Mouse (Mus musculus) CH12.LX (cell line): ENCODE data around the gene Gm20604. TPM values are rescaled to one million over a fixed set of nuclear protein-coding genes. Genes with fewer than 3 reads are reported as not detected.

Experiments used
- DNase-seq: peaks from one replicate; pipeline ENCODE4 v3.0.0-alpha.2; 2013; ENCODE audit errors: extremely low read depth
- H3K27ac ChIP-seq: 2 replicates; pipeline ENCODE4 v1.5.1; 2012; ENCODE audit warnings: low read depth, mild to moderate bottlenecking, control low read depth, moderate library complexity; ENCODE audit not compliant: insufficient read depth
- H3K27me3 ChIP-seq: replicated peaks from 2 replicates; pipeline ENCODE3; 2012; ENCODE audit warnings: inconsistent platforms
- H3K36me3 ChIP-seq, 2 experiments: replicated peaks in 1 of 2; 2 replicates each; pipeline versions ENCODE3 to v1.6.1; 2012; ENCODE audit warnings: inconsistent platforms in 1 of 2, low read length in 1 of 2, mild to moderate bottlenecking in 1 of 2, mixed read lengths in 1 of 2, moderate library complexity in 1 of 2; ENCODE audit not compliant: control insufficient read depth in 1 of 2, insufficient read depth in 1 of 2
- H3K4me1 ChIP-seq, 2 experiments: 2 replicates each; pipeline ENCODE4 v1.6.1; 2012; ENCODE audit warnings: inconsistent platforms in 1 of 2, moderate library complexity in 1 of 2; ENCODE audit not compliant: insufficient read depth in 2 of 2, control insufficient read depth in 1 of 2
- H3K4me2 ChIP-seq: 2 replicates; pipeline ENCODE4 v1.6.1; 2012; ENCODE audit warnings: low read depth, mild to moderate bottlenecking, control low read depth; ENCODE audit not compliant: poor library complexity, insufficient read depth, severe bottlenecking
- H3K4me3 ChIP-seq, 3 experiments: fragments of 150-350 bp in 1 of 3; sonication (generic) in 1 of 3; replicated peaks in 1 of 3; 2 replicates each; pipeline versions ENCODE3 to v1.5.1; 2011 to 2012; ENCODE audit warnings: low read depth in 2 of 3, low read length in 2 of 3, mild to moderate bottlenecking in 2 of 3, moderate library complexity in 2 of 3, control low read depth in 1 of 3, improper control_type of control experiment in 1 of 3, inconsistent platforms in 1 of 3, mixed read lengths in 1 of 3; ENCODE audit not compliant: poor library complexity in 1 of 3
- H3K79me2 ChIP-seq: replicated peaks from 2 replicates; pipeline ENCODE4 v1.6.1; 2012; ENCODE audit warnings: mild to moderate bottlenecking, moderate library complexity; ENCODE audit not compliant: control insufficient read depth, poor library complexity, insufficient read depth, severe bottlenecking; ENCODE audit errors: extremely low read depth
- H3K9ac ChIP-seq: 2 replicates; pipeline ENCODE4 v1.6.1; 2012; ENCODE audit warnings: low read depth, mild to moderate bottlenecking, control low read depth, moderate library complexity; ENCODE audit not compliant: insufficient read depth
- H3K9me3 ChIP-seq: replicated peaks from 2 replicates; pipeline ENCODE3; 2012; ENCODE audit warnings: low read length, inconsistent platforms, mixed read lengths
- CHD1 ChIP-seq: IDR thresholded peaks from 2 replicates; pipeline ENCODE4 v1.6.1; 2012; ENCODE audit warnings: low read depth, low read length, improper control_type of control experiment, inconsistent platforms
- CHD2 ChIP-seq: IDR thresholded peaks from 2 replicates; pipeline ENCODE4 v1.6.1; 2011; ENCODE audit warnings: low read length, improper control_type of control experiment
- E2F4 ChIP-seq: IDR thresholded peaks from 2 replicates; pipeline ENCODE4 v1.6.1; 2011; ENCODE audit warnings: low read depth, low read length, improper control_type of control experiment; ENCODE audit not compliant: insufficient replicate concordance
- ELF1 ChIP-seq: IDR thresholded peaks from 2 replicates; pipeline ENCODE4 v1.6.1; 2014; ENCODE audit warnings: low read depth, mild to moderate bottlenecking, inconsistent platforms, low read length, improper control_type of control experiment
- EP300 ChIP-seq: IDR thresholded peaks from 2 replicates; pipeline ENCODE4 v1.6.1; 2011; ENCODE audit warnings: low read length, improper control_type of control experiment
- ETS1 ChIP-seq: conservative IDR thresholded peaks from 2 replicates; pipeline ENCODE4 v1.6.1; 2012; ENCODE audit warnings: low read depth, mild to moderate bottlenecking, inconsistent platforms, low read length, improper control_type of control experiment, moderate library complexity
- GABPA ChIP-seq: IDR thresholded peaks from 2 replicates; pipeline ENCODE4 v1.6.1; 2012; ENCODE audit warnings: low read depth, low read length, improper control_type of control experiment, inconsistent platforms; ENCODE audit not compliant: insufficient replicate concordance
- HCFC1 ChIP-seq: IDR thresholded peaks from 2 replicates; pipeline ENCODE4 v1.6.1; 2012; ENCODE audit warnings: low read depth, mild to moderate bottlenecking, inconsistent platforms, low read length, improper control_type of control experiment
- IRF4 ChIP-seq: IDR thresholded peaks from 2 replicates; pipeline ENCODE4 v1.6.1; 2014; ENCODE audit warnings: low read depth, mild to moderate bottlenecking, inconsistent platforms, low read length, improper control_type of control experiment
- JUN ChIP-seq: IDR thresholded peaks from 2 replicates; pipeline ENCODE4 v1.6.1; 2011; ENCODE audit warnings: low read depth, mild to moderate bottlenecking, low read length, improper control_type of control experiment, moderate library complexity; ENCODE audit not compliant: insufficient read depth
- JUND ChIP-seq: conservative IDR thresholded peaks from 2 replicates; pipeline ENCODE4 v1.6.1; 2011; ENCODE audit warnings: low read depth, low read length, improper control_type of control experiment
- KAT2A ChIP-seq: IDR thresholded peaks from 2 replicates; pipeline ENCODE4 v1.6.1; 2012; ENCODE audit warnings: low read length, improper control_type of control experiment, inconsistent platforms; ENCODE audit not compliant: insufficient replicate concordance
- MAFK ChIP-seq: IDR thresholded peaks from 2 replicates; pipeline ENCODE4 v1.6.1; 2011; ENCODE audit warnings: low read length, improper control_type of control experiment; ENCODE audit not compliant: insufficient replicate concordance
- MAX ChIP-seq: IDR thresholded peaks from 2 replicates; pipeline ENCODE4 v1.6.1; 2011; ENCODE audit warnings: low read length, improper control_type of control experiment
- MAZ ChIP-seq: IDR thresholded peaks from 2 replicates; pipeline ENCODE4 v1.6.1; 2012; ENCODE audit warnings: low read depth, mild to moderate bottlenecking, inconsistent platforms, low read length, improper control_type of control experiment, moderate library complexity
- MEF2A ChIP-seq: IDR thresholded peaks from 2 replicates; pipeline ENCODE4 v1.6.1; 2014; ENCODE audit warnings: low read depth, mild to moderate bottlenecking, inconsistent platforms, low read length, improper control_type of control experiment, borderline replicate concordance
- MXI1 ChIP-seq: IDR thresholded peaks from 2 replicates; pipeline ENCODE4 v1.6.1; 2011; ENCODE audit warnings: mild to moderate bottlenecking, low read depth, low read length, improper control_type of control experiment
- MYC ChIP-seq: IDR thresholded peaks from 2 replicates; pipeline ENCODE4 v1.6.1; 2011; ENCODE audit warnings: low read depth, mild to moderate bottlenecking, improper control_type of control experiment, low read length
- NELFE ChIP-seq: IDR thresholded peaks from 2 replicates; pipeline ENCODE4 v1.6.1; 2011; ENCODE audit warnings: low read depth, low read length, improper control_type of control experiment
- NRF1 ChIP-seq: IDR thresholded peaks from 2 replicates; pipeline ENCODE4 v1.6.1; 2014; ENCODE audit warnings: low read depth, mild to moderate bottlenecking, inconsistent platforms, low read length, improper control_type of control experiment, moderate library complexity
- PAX5 ChIP-seq: IDR thresholded peaks from 2 replicates; pipeline ENCODE4 v1.6.1; 2012; ENCODE audit warnings: low read length, inconsistent platforms, mixed read lengths
- POLR2A ChIP-seq: IDR thresholded peaks from 2 replicates; pipeline ENCODE4 v1.6.1; 2011; ENCODE audit warnings: low read depth, mild to moderate bottlenecking, improper control_type of control experiment, low read length
- POLR2AphosphoS2 ChIP-seq: IDR thresholded peaks from 2 replicates; pipeline ENCODE4 v1.6.1; 2011; ENCODE audit warnings: low read depth, low read length, improper control_type of control experiment
- RAD21 ChIP-seq: IDR thresholded peaks from 2 replicates; pipeline ENCODE4 v1.6.1; 2011; ENCODE audit warnings: low read depth, mild to moderate bottlenecking, low read length, improper control_type of control experiment, moderate library complexity
- RCOR1 ChIP-seq: conservative IDR thresholded peaks from 2 replicates; pipeline ENCODE4 v1.6.1; 2012; ENCODE audit warnings: low read depth, mild to moderate bottlenecking, inconsistent platforms, low read length, improper control_type of control experiment
- SIN3A ChIP-seq: IDR thresholded peaks from 2 replicates; pipeline ENCODE4 v1.6.1; 2012; ENCODE audit warnings: low read length, improper control_type of control experiment, inconsistent platforms
- TBP ChIP-seq: conservative IDR thresholded peaks from 2 replicates; pipeline ENCODE4 v1.6.1; 2011; ENCODE audit warnings: low read depth, low read length, improper control_type of control experiment
- UBTF ChIP-seq: IDR thresholded peaks from 2 replicates; pipeline ENCODE4 v1.6.1; 2012; ENCODE audit warnings: low read depth, mild to moderate bottlenecking, inconsistent platforms, low read length, improper control_type of control experiment, moderate library complexity
- USF1 ChIP-seq: IDR thresholded peaks from 2 replicates; pipeline ENCODE4 v1.6.1; 2014; ENCODE audit warnings: low read depth, mild to moderate bottlenecking, inconsistent platforms, low read length, improper control_type of control experiment
- USF2 ChIP-seq: conservative IDR thresholded peaks from 2 replicates; pipeline ENCODE4 v1.6.1; 2011; ENCODE audit warnings: low read depth, low read length, improper control_type of control experiment
- ZC3H11A ChIP-seq: IDR thresholded peaks from 2 replicates; pipeline ENCODE4 v1.6.1; 2012; ENCODE audit warnings: low read depth, mild to moderate bottlenecking, inconsistent platforms, low read length, improper control_type of control experiment
- ZKSCAN1 ChIP-seq: IDR thresholded peaks from 2 replicates; pipeline ENCODE4 v1.6.1; 2012; ENCODE audit warnings: low read depth, inconsistent platforms, low read length, improper control_type of control experiment, borderline replicate concordance
- ZMIZ1 ChIP-seq: IDR thresholded peaks from 2 replicates; pipeline ENCODE4 v1.6.1; 2012; ENCODE audit warnings: low read depth, mild to moderate bottlenecking, inconsistent platforms, low read length, improper control_type of control experiment
- ZNF384 ChIP-seq: IDR thresholded peaks from 2 replicates; pipeline ENCODE4 v1.6.1; 2012; ENCODE audit warnings: low read depth, low read length, improper control_type of control experiment, inconsistent platforms
- dilution Hi-C: fragments of 300-500 bp; cut with MboI; formaldehyde crosslinking; loops from 2 replicates; pipeline ENCODE4 v1.14.3; 2020; ENCODE audit warnings: low sequenced_read_pairs; ENCODE audit not compliant: extremely low pct_unique_long_range_greater_than_20kb, extremely low pct_ligation_motif_present
- in situ Hi-C: fragments of 300-500 bp; cut with MboI; formaldehyde crosslinking; loops from 3 replicates; pipeline ENCODE4 v1.14.3; 2019; ENCODE audit warnings: low sequenced_read_pairs, low pct_ligation_motif_present, low pct_unique_long_range_greater_than_20kb, mixed read lengths
- polyA plus RNA-seq: library from polyadenylated mRNA; unstranded; fragments of >175 nt; gene quantifications from 2 replicates; pipeline ENCODE4 v1.2.1, GENCODE M21; 2012; ENCODE audit warnings: low read depth; ENCODE audit not compliant: insufficient read length
- total RNA-seq, 2 experiments: library from RNA; depleted of rRNA; stranded (reverse); fragments of 300-350 nt in 1 of 2; fragments of >200 nt in 1 of 2; gene quantifications; 2 replicates each; pipeline ENCODE4 v1.2.3; 2012 to 2014

Gm20604 gene
- total and polyA plus RNA-seq, 3 experiments = 5.7 to 14.4 (median 11.3) TPM

DNA sequence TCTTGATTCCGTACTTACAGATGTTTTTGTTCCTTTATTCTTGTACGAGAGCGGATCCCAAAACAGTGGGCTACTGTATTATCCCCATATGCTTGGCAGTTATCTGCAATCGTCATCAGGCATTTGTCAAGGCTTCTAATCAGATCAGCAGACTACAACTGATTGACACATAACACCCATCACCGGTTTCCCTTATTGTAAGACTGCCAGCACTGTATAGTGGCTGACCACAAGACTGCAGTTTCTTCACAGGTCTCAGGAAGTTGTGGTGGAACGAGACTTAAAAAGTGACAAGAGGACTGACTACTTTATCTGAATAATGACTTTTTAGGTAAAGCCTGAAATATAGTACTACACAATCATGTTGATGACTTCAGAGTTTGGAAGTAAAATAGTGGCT, 13.6 kb downstream of the Gm20604 start (continued):
- TF ChIP-seq KAT2A = no peak
- TF ChIP-seq JUN = no peak
- TF ChIP-seq MYC = no peak
- no peak for TF ChIP-seq E2F4

DNA sequence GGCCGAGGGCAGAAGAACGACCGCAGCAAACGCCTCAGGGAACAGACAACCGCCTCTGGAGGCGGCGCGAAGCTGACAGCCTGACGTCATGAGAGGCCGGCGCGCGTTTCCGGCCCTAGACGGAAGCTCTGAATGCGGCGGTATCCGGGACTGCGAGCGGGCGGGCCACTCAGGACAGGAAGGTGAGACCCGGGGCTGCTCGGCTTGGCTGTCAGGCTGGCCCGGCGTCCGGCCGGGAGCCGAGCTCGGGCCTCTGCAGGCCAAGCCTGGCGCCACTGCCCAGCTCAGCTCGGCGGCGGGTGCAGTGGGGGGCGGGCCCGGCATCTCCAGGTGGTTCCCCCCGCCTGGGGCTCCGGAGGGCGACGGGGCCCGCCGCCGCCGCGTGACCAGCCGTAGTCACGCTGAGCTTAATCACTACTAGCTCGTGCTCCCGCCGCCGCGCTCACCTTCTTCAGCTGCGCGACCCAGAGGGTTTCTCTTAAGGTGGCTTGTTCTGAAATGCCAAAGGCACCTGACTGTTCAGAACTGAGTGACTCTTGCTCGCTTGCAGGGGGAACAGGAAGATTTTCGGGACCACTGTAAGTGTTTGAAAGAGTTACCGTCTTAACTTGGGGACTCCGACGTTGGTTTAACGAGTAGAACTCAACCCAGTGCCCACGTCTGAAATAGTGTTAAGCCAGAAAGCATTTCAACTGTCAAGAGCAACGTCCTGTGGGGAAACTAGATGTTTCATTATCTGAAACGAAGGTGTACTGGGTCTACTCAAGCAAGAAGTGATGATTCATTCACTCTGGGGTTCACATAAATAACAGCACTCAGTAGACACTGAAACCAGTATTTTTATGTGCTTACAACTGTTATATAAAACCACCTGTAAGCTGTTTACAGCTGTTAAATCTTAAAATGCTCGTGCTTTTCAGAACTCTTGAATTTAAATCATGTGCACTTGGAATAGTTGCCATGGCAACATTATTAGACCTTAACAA, 14.6 kb downstream of the Gm20604 start, which contains the start of the genes Moap1 and Tmem251:
Gene Moap1 (minus strand): TSS at position 73 of the 986 bp plus-strand sequence.
Gene Tmem251 (plus strand): TSS at position 174 of the 986 bp plus-strand sequence.
- H3K4me2 ChIP-seq = peak within 1 kb of the TSS; percentile 90
- H3K9me3 ChIP-seq = no peaks in the 10 kb centered on the region
- peak within 1 kb of the TSS; percentile 81 for H3K9ac ChIP-seq
- peak within 1 kb of the TSS; percentile 65 for H3K27ac ChIP-seq
- H3K36me3 ChIP-seq = peaks cover 7 to 47% of the 10 kb centered on the region in 2 experiments
- H3K4me1 ChIP-seq = peaks cover 0 to 33% of the 10 kb centered on the region in 2 experiments; a peak in 2 of 4 replicates
- H3K27me3 ChIP-seq = no peaks in the 10 kb centered on the region
- dilution Hi-C loops (no loop called here), in situ Hi-C loops (loop anchor here (10.0 kb wide), 1 partner anchor 321 kb away; no protein-coding TSS in a partner anchor)
- H3K79me2 ChIP-seq = peaks cover 35% of the 10 kb centered on the region
- DNase-seq = peak; percentile 90
- H3K4me3 ChIP-seq = peak within 1 kb of the TSS; percentile 78 to 84 (median 80)
- TF ChIP-seq MAFK (no peak), MAX (peak; percentile 68), CHD1 (no peak), HCFC1 (peak; percentile 78), SIN3A (peak; percentile 92), ZMIZ1 (peak; percentile 88), POLR2AphosphoS2 (peak; percentile 76; the same call in 1 of the 2 replicates), PAX5 (no peak), USF1 (no peak), IRF4 (peak; percentile 50; the same call in 1 of the 2 replicates), UBTF (peak; percentile 57; the same call in 1 of the 2 replicates), NRF1 (no peak), ELF1 (peak; percentile 86), JUND (no peak), ZC3H11A (no peak), RAD21 (no peak), E2F4 (0 out of 2 replicates have a peak, but pooled peaks have one; percentile 66), TBP (peak; percentile 37; the same call in 1 of the 2 replicates), MXI1 (peak; percentile 81), CHD2 (no peak), USF2 (no peak), MEF2A (no peak), POLR2A (peak; percentile 87), RCOR1 (peak; percentile 72; the same call in 1 of the 2 replicates), JUN (no peak), ETS1 (no peak; the same call in 1 of the 2 replicates), MAZ (no peak), ZKSCAN1 (no peak), ZNF384 (no peak), NELFE (peak; percentile 78), GABPA (0 out of 2 replicates have a peak, but pooled peaks have one; percentile 16), EP300 (no peak)
